Mouse (Mus musculus) CH12.LX (cell line): ENCODE data around the gene Filip1l. TPM values are rescaled to one million over a fixed set of nuclear protein-coding genes. Genes with fewer than 3 reads are reported as not detected.

ENCODE experiments used
- DNase-seq: peaks from one replicate; pipeline ENCODE4 v3.0.0-alpha.2; 2013; ENCODE audit errors: extremely low read depth
- H3K27ac ChIP-seq: 2 replicates; pipeline ENCODE4 v1.5.1; 2012; ENCODE audit warnings: low read depth, mild to moderate bottlenecking, control low read depth, moderate library complexity; ENCODE audit not compliant: insufficient read depth
- H3K27me3 ChIP-seq: replicated peaks from 2 replicates; pipeline ENCODE3; 2012; ENCODE audit warnings: inconsistent platforms
- H3K36me3 ChIP-seq, 2 experiments: replicated peaks in 1 of 2; 2 replicates each; pipeline versions ENCODE3 to v1.6.1; 2012; ENCODE audit warnings: inconsistent platforms in 1 of 2, low read length in 1 of 2, mild to moderate bottlenecking in 1 of 2, mixed read lengths in 1 of 2, moderate library complexity in 1 of 2; ENCODE audit not compliant: control insufficient read depth in 1 of 2, insufficient read depth in 1 of 2
- H3K4me1 ChIP-seq, 2 experiments: 2 replicates each; pipeline ENCODE4 v1.6.1; 2012; ENCODE audit warnings: inconsistent platforms in 1 of 2, moderate library complexity in 1 of 2; ENCODE audit not compliant: insufficient read depth in 2 of 2, control insufficient read depth in 1 of 2
- H3K4me2 ChIP-seq: 2 replicates; pipeline ENCODE4 v1.6.1; 2012; ENCODE audit warnings: low read depth, mild to moderate bottlenecking, control low read depth; ENCODE audit not compliant: poor library complexity, insufficient read depth, severe bottlenecking
- H3K4me3 ChIP-seq, 3 experiments: fragments of 150-350 bp in 1 of 3; sonication (generic) in 1 of 3; replicated peaks in 1 of 3; 2 replicates each; pipeline versions ENCODE3 to v1.5.1; 2011 to 2012; ENCODE audit warnings: low read depth in 2 of 3, low read length in 2 of 3, mild to moderate bottlenecking in 2 of 3, moderate library complexity in 2 of 3, control low read depth in 1 of 3, improper control_type of control experiment in 1 of 3, inconsistent platforms in 1 of 3, mixed read lengths in 1 of 3; ENCODE audit not compliant: poor library complexity in 1 of 3
- H3K79me2 ChIP-seq: replicated peaks from 2 replicates; pipeline ENCODE4 v1.6.1; 2012; ENCODE audit warnings: mild to moderate bottlenecking, moderate library complexity; ENCODE audit not compliant: control insufficient read depth, poor library complexity, insufficient read depth, severe bottlenecking; ENCODE audit errors: extremely low read depth
- H3K9ac ChIP-seq: 2 replicates; pipeline ENCODE4 v1.6.1; 2012; ENCODE audit warnings: low read depth, mild to moderate bottlenecking, control low read depth, moderate library complexity; ENCODE audit not compliant: insufficient read depth
- H3K9me3 ChIP-seq: replicated peaks from 2 replicates; pipeline ENCODE3; 2012; ENCODE audit warnings: low read length, inconsistent platforms, mixed read lengths
- BHLHE40 ChIP-seq: IDR thresholded peaks from 2 replicates; pipeline ENCODE4 v1.6.1; 2011; ENCODE audit warnings: mild to moderate bottlenecking, low read depth, low read length, improper control_type of control experiment
- CHD1 ChIP-seq: IDR thresholded peaks from 2 replicates; pipeline ENCODE4 v1.6.1; 2012; ENCODE audit warnings: low read depth, low read length, improper control_type of control experiment, inconsistent platforms
- CHD2 ChIP-seq: IDR thresholded peaks from 2 replicates; pipeline ENCODE4 v1.6.1; 2011; ENCODE audit warnings: low read length, improper control_type of control experiment
- CTCF ChIP-seq, 2 experiments: IDR thresholded peaks in 1 of 2; conservative IDR thresholded peaks in 1 of 2; 2 replicates each; pipeline ENCODE4 v1.5.1; 2011 to 2012; ENCODE audit warnings: low read depth in 2 of 2, low read length in 2 of 2, improper control_type of control experiment in 1 of 2, inconsistent platforms in 1 of 2, mild to moderate bottlenecking in 1 of 2, moderate library complexity in 1 of 2
- E2F4 ChIP-seq: IDR thresholded peaks from 2 replicates; pipeline ENCODE4 v1.6.1; 2011; ENCODE audit warnings: low read depth, low read length, improper control_type of control experiment; ENCODE audit not compliant: insufficient replicate concordance
- ELF1 ChIP-seq: IDR thresholded peaks from 2 replicates; pipeline ENCODE4 v1.6.1; 2014; ENCODE audit warnings: low read depth, mild to moderate bottlenecking, inconsistent platforms, low read length, improper control_type of control experiment
- EP300 ChIP-seq: IDR thresholded peaks from 2 replicates; pipeline ENCODE4 v1.6.1; 2011; ENCODE audit warnings: low read length, improper control_type of control experiment
- ETS1 ChIP-seq: conservative IDR thresholded peaks from 2 replicates; pipeline ENCODE4 v1.6.1; 2012; ENCODE audit warnings: low read depth, mild to moderate bottlenecking, inconsistent platforms, low read length, improper control_type of control experiment, moderate library complexity
- GABPA ChIP-seq: IDR thresholded peaks from 2 replicates; pipeline ENCODE4 v1.6.1; 2012; ENCODE audit warnings: low read depth, low read length, improper control_type of control experiment, inconsistent platforms; ENCODE audit not compliant: insufficient replicate concordance
- HCFC1 ChIP-seq: IDR thresholded peaks from 2 replicates; pipeline ENCODE4 v1.6.1; 2012; ENCODE audit warnings: low read depth, mild to moderate bottlenecking, inconsistent platforms, low read length, improper control_type of control experiment
- IRF4 ChIP-seq: IDR thresholded peaks from 2 replicates; pipeline ENCODE4 v1.6.1; 2014; ENCODE audit warnings: low read depth, mild to moderate bottlenecking, inconsistent platforms, low read length, improper control_type of control experiment
- JUN ChIP-seq: IDR thresholded peaks from 2 replicates; pipeline ENCODE4 v1.6.1; 2011; ENCODE audit warnings: low read depth, mild to moderate bottlenecking, low read length, improper control_type of control experiment, moderate library complexity; ENCODE audit not compliant: insufficient read depth
- JUND ChIP-seq: conservative IDR thresholded peaks from 2 replicates; pipeline ENCODE4 v1.6.1; 2011; ENCODE audit warnings: low read depth, low read length, improper control_type of control experiment
- KAT2A ChIP-seq: IDR thresholded peaks from 2 replicates; pipeline ENCODE4 v1.6.1; 2012; ENCODE audit warnings: low read length, improper control_type of control experiment, inconsistent platforms; ENCODE audit not compliant: insufficient replicate concordance
- MAFK ChIP-seq: IDR thresholded peaks from 2 replicates; pipeline ENCODE4 v1.6.1; 2011; ENCODE audit warnings: low read length, improper control_type of control experiment; ENCODE audit not compliant: insufficient replicate concordance
- MAX ChIP-seq: IDR thresholded peaks from 2 replicates; pipeline ENCODE4 v1.6.1; 2011; ENCODE audit warnings: low read length, improper control_type of control experiment
- MAZ ChIP-seq: IDR thresholded peaks from 2 replicates; pipeline ENCODE4 v1.6.1; 2012; ENCODE audit warnings: low read depth, mild to moderate bottlenecking, inconsistent platforms, low read length, improper control_type of control experiment, moderate library complexity
- MEF2A ChIP-seq: IDR thresholded peaks from 2 replicates; pipeline ENCODE4 v1.6.1; 2014; ENCODE audit warnings: low read depth, mild to moderate bottlenecking, inconsistent platforms, low read length, improper control_type of control experiment, borderline replicate concordance
- MXI1 ChIP-seq: IDR thresholded peaks from 2 replicates; pipeline ENCODE4 v1.6.1; 2011; ENCODE audit warnings: mild to moderate bottlenecking, low read depth, low read length, improper control_type of control experiment
- MYC ChIP-seq: IDR thresholded peaks from 2 replicates; pipeline ENCODE4 v1.6.1; 2011; ENCODE audit warnings: low read depth, mild to moderate bottlenecking, improper control_type of control experiment, low read length
- NELFE ChIP-seq: IDR thresholded peaks from 2 replicates; pipeline ENCODE4 v1.6.1; 2011; ENCODE audit warnings: low read depth, low read length, improper control_type of control experiment
- NRF1 ChIP-seq: IDR thresholded peaks from 2 replicates; pipeline ENCODE4 v1.6.1; 2014; ENCODE audit warnings: low read depth, mild to moderate bottlenecking, inconsistent platforms, low read length, improper control_type of control experiment, moderate library complexity
- PAX5 ChIP-seq: IDR thresholded peaks from 2 replicates; pipeline ENCODE4 v1.6.1; 2012; ENCODE audit warnings: low read length, inconsistent platforms, mixed read lengths
- POLR2A ChIP-seq: IDR thresholded peaks from 2 replicates; pipeline ENCODE4 v1.6.1; 2011; ENCODE audit warnings: low read depth, mild to moderate bottlenecking, improper control_type of control experiment, low read length
- POLR2AphosphoS2 ChIP-seq: IDR thresholded peaks from 2 replicates; pipeline ENCODE4 v1.6.1; 2011; ENCODE audit warnings: low read depth, low read length, improper control_type of control experiment
- RAD21 ChIP-seq: IDR thresholded peaks from 2 replicates; pipeline ENCODE4 v1.6.1; 2011; ENCODE audit warnings: low read depth, mild to moderate bottlenecking, low read length, improper control_type of control experiment, moderate library complexity
- RCOR1 ChIP-seq: conservative IDR thresholded peaks from 2 replicates; pipeline ENCODE4 v1.6.1; 2012; ENCODE audit warnings: low read depth, mild to moderate bottlenecking, inconsistent platforms, low read length, improper control_type of control experiment
- SIN3A ChIP-seq: IDR thresholded peaks from 2 replicates; pipeline ENCODE4 v1.6.1; 2012; ENCODE audit warnings: low read length, improper control_type of control experiment, inconsistent platforms
- SMC3 ChIP-seq: IDR thresholded peaks from 2 replicates; pipeline ENCODE4 v1.6.1; 2011; ENCODE audit warnings: low read depth, low read length, improper control_type of control experiment
- TBP ChIP-seq: conservative IDR thresholded peaks from 2 replicates; pipeline ENCODE4 v1.6.1; 2011; ENCODE audit warnings: low read depth, low read length, improper control_type of control experiment
- TCF12 ChIP-seq: IDR thresholded peaks from 2 replicates; pipeline ENCODE4 v1.6.1; 2014; ENCODE audit warnings: low read depth, mild to moderate bottlenecking, inconsistent platforms, low read length, improper control_type of control experiment
- UBTF ChIP-seq: IDR thresholded peaks from 2 replicates; pipeline ENCODE4 v1.6.1; 2012; ENCODE audit warnings: low read depth, mild to moderate bottlenecking, inconsistent platforms, low read length, improper control_type of control experiment, moderate library complexity
- USF1 ChIP-seq: IDR thresholded peaks from 2 replicates; pipeline ENCODE4 v1.6.1; 2014; ENCODE audit warnings: low read depth, mild to moderate bottlenecking, inconsistent platforms, low read length, improper control_type of control experiment
- USF2 ChIP-seq: conservative IDR thresholded peaks from 2 replicates; pipeline ENCODE4 v1.6.1; 2011; ENCODE audit warnings: low read depth, low read length, improper control_type of control experiment
- ZC3H11A ChIP-seq: IDR thresholded peaks from 2 replicates; pipeline ENCODE4 v1.6.1; 2012; ENCODE audit warnings: low read depth, mild to moderate bottlenecking, inconsistent platforms, low read length, improper control_type of control experiment
- ZKSCAN1 ChIP-seq: IDR thresholded peaks from 2 replicates; pipeline ENCODE4 v1.6.1; 2012; ENCODE audit warnings: low read depth, inconsistent platforms, low read length, improper control_type of control experiment, borderline replicate concordance
- ZMIZ1 ChIP-seq: IDR thresholded peaks from 2 replicates; pipeline ENCODE4 v1.6.1; 2012; ENCODE audit warnings: low read depth, mild to moderate bottlenecking, inconsistent platforms, low read length, improper control_type of control experiment
- ZNF384 ChIP-seq: IDR thresholded peaks from 2 replicates; pipeline ENCODE4 v1.6.1; 2012; ENCODE audit warnings: low read depth, low read length, improper control_type of control experiment, inconsistent platforms
- dilution Hi-C: fragments of 300-500 bp; cut with MboI; formaldehyde crosslinking; loops from 2 replicates; pipeline ENCODE4 v1.14.3; 2020; ENCODE audit warnings: low sequenced_read_pairs; ENCODE audit not compliant: extremely low pct_unique_long_range_greater_than_20kb, extremely low pct_ligation_motif_present
- in situ Hi-C: fragments of 300-500 bp; cut with MboI; formaldehyde crosslinking; loops from 3 replicates; pipeline ENCODE4 v1.14.3; 2019; ENCODE audit warnings: low sequenced_read_pairs, low pct_ligation_motif_present, low pct_unique_long_range_greater_than_20kb, mixed read lengths
- polyA plus RNA-seq: library from polyadenylated mRNA; unstranded; fragments of >175 nt; gene quantifications from 2 replicates; pipeline ENCODE4 v1.2.1, GENCODE M21; 2012; ENCODE audit warnings: low read depth; ENCODE audit not compliant: insufficient read length
- total RNA-seq, 2 experiments: library from RNA; depleted of rRNA; stranded (reverse); fragments of 300-350 nt in 1 of 2; fragments of >200 nt in 1 of 2; gene quantifications; 2 replicates each; pipeline ENCODE4 v1.2.3; 2012 to 2014

Filip1l gene
- total and polyA plus RNA-seq, 3 experiments = 2.1 to 17.6 (median 5.7) TPM

DNA sequence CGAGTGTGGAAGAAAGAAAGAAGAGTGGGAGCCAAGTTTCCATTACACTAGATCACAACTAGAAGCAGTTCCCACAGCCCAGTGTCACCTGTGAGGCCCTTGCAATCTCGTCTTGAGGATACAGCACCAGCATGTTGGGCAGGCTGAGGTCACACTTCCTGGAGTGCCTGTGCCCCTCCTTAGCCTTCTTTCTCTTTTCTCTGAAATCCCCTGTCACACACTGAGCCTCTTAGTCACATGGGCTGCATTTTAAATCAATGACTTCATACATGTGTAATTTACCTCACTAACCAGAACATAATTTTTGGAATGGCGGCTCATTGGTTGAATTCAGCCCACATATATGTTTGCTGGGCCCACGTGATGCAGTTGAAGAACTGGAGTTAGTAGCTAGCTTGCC is 50.0 kb downstream of the Filip1l start:
- Histone ChIP-seq H3K9me3 (no peaks in the 10 kb centered on the region), H3K27me3 (no peaks in the 10 kb centered on the region), H3K4me2 (peak overlapping the region; percentile 3; the same call in 1 of the 2 replicates), H3K79me2 (no peaks in the 10 kb centered on the region), H3K27ac (no peak overlapping the region)
- dilution Hi-C loops = no loop called here
- DNase-seq = peak; percentile 65
- TF ChIP-seq MAFK (no peak), ZC3H11A (no peak), HCFC1 (no peak), POLR2AphosphoS2 (no peak), NELFE (no peak), CTCF (conservative IDR thresholded peaks at IDR 0.05 in 1 of 2, IDR thresholded peaks at IDR 0.05 in 1 of 2; ENCODE audit: low read depth in 2 of 2, low read length in 2 of 2) (no peak), ZNF384 (no peak), USF2 (no peak), NRF1 (no peak), RAD21 (no peak), MAZ (peak; percentile 37; the same call in 1 of the 2 replicates), MEF2A (no peak; the same call in 1 of the 2 replicates), GABPA (no peak), BHLHE40 (peak; percentile 69), MXI1 (no peak), ZMIZ1 (no peak), EP300 (no peak), ZKSCAN1 (no peak), E2F4 (no peak), MAX (no peak; the same call in 1 of the 2 replicates), JUN (no peak), SIN3A (no peak), TBP (no peak), SMC3 (no peak), ETS1 (peak; percentile 61; the same call in 1 of the 2 replicates), JUND (no peak), KAT2A (no peak), TCF12 (no peak), PAX5 (no peak), ELF1 (peak; percentile 66), CHD2 (no peak), MYC (peak; percentile 35; the same call in 1 of the 2 replicates), USF1 (peak; percentile 34), POLR2A (no peak), RCOR1 (no peak), CHD1 (no peak), IRF4 (peak; percentile 40), UBTF (no peak)
- TF ChIP-seq, all 38 proteins: peak for 7
- in situ Hi-C loops = no loop called here
- Histone ChIP-seq H3K9ac (no peak overlapping the region), H3K36me3 (peaks cover 0 to 8% of the 10 kb centered on the region in 2 experiments), H3K4me3 (no peak overlapping the region), H3K4me1 (peaks cover 7 to 29% of the 10 kb centered on the region in 2 experiments)
